Mouse (Mus musculus) hindbrain, embryonic 14.5 days (tissue): ENCODE data around the gene Gramd1b. TPM values are rescaled to one million over a fixed set of nuclear protein-coding genes. Genes with fewer than 3 reads are reported as not detected.

Source experiments
- ATAC-seq: fragments of 200-750 bp; cut with Nextera tagmentation; 2 replicates; pipeline ENCODE4 v1.8.0; 2017; ENCODE audit warnings: moderate number of reproducible peaks, mild to moderate bottlenecking, moderate TSS enrichment, moderate library complexity; ENCODE audit not compliant: low FRiP score
- DNase-seq: peaks from one replicate; pipeline ENCODE4 v3.0.0-alpha.2; 2015; ENCODE audit warnings: low spot score
- H3K27ac ChIP-seq: fragments of 300-500 bp; sonication (generic); 2 replicates; pipeline ENCODE4 v1.5.1; 2014; ENCODE audit warnings: mild to moderate bottlenecking, moderate library complexity
- H3K27me3 ChIP-seq: fragments of 300-500 bp; sonication (generic); 2 replicates; pipeline ENCODE4 v1.6.1; 2014; ENCODE audit warnings: mild to moderate bottlenecking, low read length, mixed read lengths; ENCODE audit not compliant: control insufficient read depth, insufficient read depth
- H3K36me3 ChIP-seq: fragments of 300-500 bp; sonication (generic); replicated peaks from 2 replicates; pipeline ENCODE4 v1.6.1; 2014; ENCODE audit not compliant: control insufficient read depth, insufficient read depth
- H3K4me1 ChIP-seq: fragments of 300-500 bp; sonication (generic); replicated peaks from 2 replicates; pipeline ENCODE4 v1.6.1; 2014; ENCODE audit warnings: antibody characterized with exemption, low read length, mixed read lengths; ENCODE audit not compliant: control insufficient read depth, insufficient read depth
- H3K4me2 ChIP-seq: fragments of 300-500 bp; sonication (generic); replicated peaks from 2 replicates; pipeline ENCODE4 v1.6.1; 2014; ENCODE audit warnings: mild to moderate bottlenecking, moderate library complexity
- H3K4me3 ChIP-seq: fragments of 300-500 bp; sonication (generic); replicated peaks from 2 replicates; pipeline ENCODE4 v1.5.1; 2014; ENCODE audit warnings: mild to moderate bottlenecking, low read length
- H3K9ac ChIP-seq: fragments of 300-500 bp; sonication (generic); 2 replicates; pipeline ENCODE4 v1.6.1; 2014
- H3K9me3 ChIP-seq: fragments of 300-500 bp; sonication (generic); 2 replicates; pipeline ENCODE4 v1.6.1; 2016; ENCODE audit warnings: low read length; ENCODE audit not compliant: control insufficient read depth
- WGBS: fragments of 180-500 bp; shearing (Covaris S2); extraction: QIAGEN DNeasy Blood & Tissue Kit; methylation state at CpG from one replicate; pipeline ENCODE4 v1.1.7; 2014; 5-methylcytosine and 5-hydroxymethylcytosine counted together
- polyA plus RNA-seq: library from polyadenylated mRNA; unstranded; fragments of >200 nt; fragmentation: Nextera tagmentation; extraction: Ambion mirVana; gene quantifications from 2 replicates; pipeline ENCODE4 v1.2.1, GENCODE M21; 2014

Gramd1b gene
- polyA plus RNA-seq, 1 experiment from 2014 or later = 15.1 TPM

DNA sequence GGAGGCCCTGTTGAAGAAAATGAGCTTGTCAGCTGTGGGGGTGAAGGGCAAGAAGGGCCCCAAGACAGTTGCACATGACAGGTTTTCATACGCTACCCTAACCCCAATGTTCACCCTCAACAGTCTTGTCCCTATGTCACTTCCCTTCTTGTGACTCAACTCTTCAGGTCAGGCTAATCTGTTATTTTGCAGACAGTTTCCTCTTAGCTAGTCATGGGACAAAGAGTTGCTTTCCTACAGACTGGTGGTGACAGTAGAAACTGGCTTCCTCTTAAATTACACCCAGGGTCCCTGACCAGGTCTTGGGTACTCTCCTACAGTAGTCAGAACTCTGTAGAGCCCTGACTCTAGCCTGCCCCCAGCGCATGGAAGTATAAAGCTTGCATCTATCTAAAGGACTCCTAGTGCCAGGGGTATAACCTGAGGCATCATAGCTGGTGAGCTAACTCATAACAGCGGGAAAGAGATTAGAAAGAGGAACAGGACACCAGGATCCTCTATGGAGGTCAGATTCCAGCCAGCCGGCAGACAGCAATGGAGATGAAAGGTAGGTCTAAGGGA is 206.9 kb downstream of the Gramd1b start:
- no peak for DNase-seq
- no peaks in the 10 kb centered on the region for H3K4me1 ChIP-seq
- ATAC-seq = no peak
- H3K9me3 ChIP-seq = no peaks in the 10 kb centered on the region
- H3K36me3 ChIP-seq = peaks cover 54% of the 10 kb centered on the region
- no peak overlapping the region for H3K9ac ChIP-seq
- WGBS = 94% methylated on average over 4 of the region's 4 CpGs
- no peak overlapping the region for H3K27ac ChIP-seq
- H3K4me3 ChIP-seq = no peak overlapping the region
- no peak overlapping the region for H3K4me2 ChIP-seq
- H3K27me3 ChIP-seq = no peaks in the 10 kb centered on the region

DNA sequence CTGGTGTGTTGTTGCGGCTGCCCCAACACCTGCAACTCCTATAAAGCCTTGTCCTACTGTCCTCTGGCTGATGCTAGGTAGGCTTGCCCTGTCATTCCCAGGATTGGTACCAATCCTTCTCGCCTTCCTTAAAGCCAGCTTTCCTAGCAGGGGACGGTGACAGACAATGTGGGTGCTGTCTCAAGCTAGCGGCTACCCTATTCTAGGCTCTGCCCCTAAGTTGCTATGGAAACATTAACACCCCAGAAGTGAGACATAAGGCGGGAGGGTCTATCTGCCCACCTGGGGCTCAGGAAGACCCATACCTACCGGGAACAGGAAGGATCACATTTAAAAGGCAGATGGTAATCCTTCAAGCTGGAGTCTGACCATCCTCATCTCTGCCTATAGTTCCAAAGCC is 207.4 kb downstream of the Gramd1b start:
- no peaks in the 10 kb centered on the region for H3K27me3 ChIP-seq
- 85% methylated on average over 6 of the region's 6 CpGs for WGBS
- H3K27ac ChIP-seq = no peak overlapping the region
- no peak for ATAC-seq
- peaks cover 58% of the 10 kb centered on the region for H3K36me3 ChIP-seq
- no peak overlapping the region for H3K4me2 ChIP-seq
- H3K9ac ChIP-seq = no peak overlapping the region
- H3K9me3 ChIP-seq = no peaks in the 10 kb centered on the region
- DNase-seq = no peak
- no peaks in the 10 kb centered on the region for H3K4me1 ChIP-seq
- H3K4me3 ChIP-seq = no peak overlapping the region

DNA sequence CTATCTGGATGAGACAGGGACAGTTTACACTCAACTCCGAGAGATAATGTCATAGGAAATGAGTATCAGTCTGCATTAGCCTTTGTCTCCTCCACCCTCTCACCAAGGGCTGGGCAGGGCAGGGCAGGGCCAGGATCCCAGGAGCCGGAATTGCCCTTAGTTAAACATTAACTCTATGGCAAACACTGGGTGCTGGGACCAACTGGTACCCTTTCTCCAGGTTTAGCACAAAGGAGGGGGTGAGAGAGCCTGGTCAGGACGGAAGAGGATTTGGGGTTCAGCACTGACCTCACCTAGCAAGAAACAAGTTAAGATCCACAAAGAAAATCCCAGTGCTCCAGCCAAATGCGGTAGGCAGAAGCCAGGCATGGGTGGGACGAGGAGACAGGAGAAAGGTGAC is 208.0 kb downstream of the Gramd1b start:
- no peaks in the 10 kb centered on the region for H3K9me3 ChIP-seq
- H3K27ac ChIP-seq = no peak overlapping the region
- ATAC-seq (no peak), DNase-seq (no peak)
- H3K9ac ChIP-seq = no peak overlapping the region
- no peak overlapping the region for H3K4me3 ChIP-seq
- no peak overlapping the region for H3K4me2 ChIP-seq
- H3K36me3 ChIP-seq = peaks cover 52% of the 10 kb centered on the region
- H3K4me1 ChIP-seq = no peaks in the 10 kb centered on the region
- 82% methylated on average over 5 of the region's 5 CpGs for WGBS
- no peaks in the 10 kb centered on the region for H3K27me3 ChIP-seq

DNA sequence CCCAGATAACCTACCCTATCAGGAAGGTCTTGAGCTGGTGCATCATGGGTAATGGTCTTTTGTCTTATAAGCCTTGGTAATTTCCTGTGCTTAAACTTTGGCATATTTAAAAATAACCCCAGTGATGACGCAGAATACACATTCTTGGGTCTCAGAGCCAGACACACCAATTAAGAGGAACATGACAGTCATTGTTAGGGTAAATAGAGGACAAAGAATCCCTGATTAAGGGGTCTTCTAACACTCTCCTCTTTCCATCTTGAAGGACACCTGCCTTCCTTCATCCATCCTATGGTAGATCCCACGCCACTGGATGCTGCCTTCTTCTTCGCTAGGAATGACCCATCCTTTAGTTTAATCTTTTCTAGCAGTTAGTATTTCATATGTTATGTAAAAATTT is 208.8 kb downstream of the Gramd1b start:
- ATAC-seq = no peak
- Histone ChIP-seq H3K9me3 (no peaks in the 10 kb centered on the region), H3K9ac (no peak overlapping the region)

DNA sequence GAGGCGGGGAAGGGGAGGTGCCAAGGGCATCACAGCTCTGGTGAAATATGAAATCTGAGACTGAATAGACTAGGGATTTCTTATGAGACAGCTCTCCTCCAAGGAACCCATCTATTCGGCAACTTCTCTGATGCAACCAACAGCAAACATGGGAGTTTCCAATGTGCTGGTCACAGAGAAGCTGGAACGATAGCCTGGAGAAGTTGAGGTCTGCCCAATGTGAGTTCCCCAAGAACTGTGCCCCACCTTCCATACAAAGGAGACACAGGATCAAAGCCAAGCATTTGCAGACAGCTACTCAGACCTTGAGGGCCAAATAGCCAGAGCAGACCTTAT is 209.5 kb downstream of the Gramd1b start:
- Histone ChIP-seq H3K9me3 (no peaks in the 10 kb centered on the region), H3K4me3 (no peak overlapping the region), H3K36me3 (peaks cover 48% of the 10 kb centered on the region), H3K27ac (no peak overlapping the region), H3K27me3 (no peaks in the 10 kb centered on the region), H3K9ac (no peak overlapping the region), H3K4me1 (no peaks in the 10 kb centered on the region), H3K4me2 (no peak overlapping the region)
- DNase-seq = no peak
- 81% methylated on average over 3 of the region's 3 CpGs for WGBS
- no peak for ATAC-seq

More for the DNA sequence above, 208.8 kb downstream of the Gramd1b start:
- Histone ChIP-seq H3K4me2 (no peak overlapping the region), H3K4me3 (no peak overlapping the region), H3K27me3 (no peaks in the 10 kb centered on the region), H3K27ac (no peak overlapping the region), H3K36me3 (peaks cover 48% of the 10 kb centered on the region), H3K4me1 (no peaks in the 10 kb centered on the region)
- no peak for DNase-seq
- WGBS = 93% methylated on average over 3 of the region's 3 CpGs

DNA sequence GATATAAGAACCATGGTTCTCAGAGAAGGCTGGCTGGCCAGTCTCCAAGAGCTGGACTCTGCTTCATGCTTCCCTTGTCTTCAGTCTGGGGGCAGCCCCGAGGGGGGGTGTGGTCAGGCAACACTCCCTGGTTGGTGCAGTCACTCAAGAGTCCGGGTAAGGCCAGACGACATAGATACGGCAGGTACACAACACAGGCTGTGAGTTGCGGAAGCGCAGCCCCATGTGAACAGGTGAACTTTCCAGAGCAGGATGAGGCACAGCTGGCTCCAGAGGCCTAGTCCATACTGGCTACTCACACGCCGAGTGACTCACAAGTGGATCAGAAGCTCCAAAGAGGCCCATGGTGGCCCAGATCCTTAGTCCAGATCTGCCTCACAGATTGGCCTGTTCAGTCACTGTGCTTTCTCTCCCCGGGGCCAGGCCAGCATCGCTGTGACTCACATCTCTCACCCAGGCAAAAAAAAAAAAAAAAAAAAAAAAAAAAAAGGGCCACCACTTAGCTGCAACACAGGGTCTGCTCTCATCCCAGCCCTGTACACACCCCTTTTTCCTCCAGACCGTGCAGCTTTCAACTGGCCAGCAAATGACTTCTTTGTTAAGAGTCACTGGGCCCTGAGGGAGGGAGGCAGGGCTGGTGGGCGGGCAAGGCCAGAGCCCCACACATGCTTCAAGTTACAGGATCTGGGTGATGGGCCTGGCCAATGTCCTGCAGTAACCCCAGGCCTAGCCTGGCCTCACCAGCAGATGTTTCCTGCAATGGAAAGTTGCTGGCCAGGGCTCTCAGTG is 210.1 kb downstream of the Gramd1b start:
- WGBS = 55% methylated on average over 12 of the region's 12 CpGs
- Histone ChIP-seq H3K4me3 (no peak overlapping the region), H3K9me3 (no peaks in the 10 kb centered on the region), H3K4me1 (no peaks in the 10 kb centered on the region), H3K9ac (no peak overlapping the region), H3K27ac (peak overlapping the region; percentile 47; the same call in 1 of the 2 replicates), H3K36me3 (peaks cover 47% of the 10 kb centered on the region), H3K4me2 (no peak overlapping the region), H3K27me3 (no peaks in the 10 kb centered on the region)
- ATAC-seq = peak; percentile 68; the same call in 1 of the 2 replicates
- no peak for DNase-seq

DNA sequence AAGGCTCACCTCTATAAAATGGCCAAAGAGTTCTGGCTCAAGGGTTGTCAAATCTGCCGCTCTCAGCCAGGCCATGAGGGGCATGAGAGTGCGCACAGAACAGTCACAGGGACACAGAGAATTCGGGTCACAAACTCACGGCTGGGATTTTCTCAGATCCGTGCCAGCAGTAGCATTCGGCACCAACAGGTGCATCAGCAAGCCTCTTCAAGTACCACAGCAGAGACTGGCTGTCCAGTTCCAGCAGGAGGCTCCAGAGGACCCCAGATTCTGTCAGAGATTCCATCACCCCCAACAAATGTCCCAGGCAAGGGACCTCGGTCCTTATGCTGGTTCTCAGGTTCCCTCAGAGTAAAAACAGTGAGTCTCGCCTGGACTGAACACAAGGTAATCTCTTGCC is 210.8 kb downstream of the Gramd1b start:
- DNase-seq (no peak), ATAC-seq (no peak)
- Histone ChIP-seq H3K27ac (peak overlapping the region; percentile 47; the same call in 1 of the 2 replicates), H3K4me1 (no peaks in the 10 kb centered on the region), H3K9me3 (no peaks in the 10 kb centered on the region), H3K36me3 (peaks cover 47% of the 10 kb centered on the region), H3K4me2 (no peak overlapping the region), H3K4me3 (no peak overlapping the region; the same call in 1 of the 2 replicates), H3K9ac (no peak overlapping the region), H3K27me3 (no peaks in the 10 kb centered on the region)
- 90% methylated on average over 8 of the region's 8 CpGs for WGBS

DNA sequence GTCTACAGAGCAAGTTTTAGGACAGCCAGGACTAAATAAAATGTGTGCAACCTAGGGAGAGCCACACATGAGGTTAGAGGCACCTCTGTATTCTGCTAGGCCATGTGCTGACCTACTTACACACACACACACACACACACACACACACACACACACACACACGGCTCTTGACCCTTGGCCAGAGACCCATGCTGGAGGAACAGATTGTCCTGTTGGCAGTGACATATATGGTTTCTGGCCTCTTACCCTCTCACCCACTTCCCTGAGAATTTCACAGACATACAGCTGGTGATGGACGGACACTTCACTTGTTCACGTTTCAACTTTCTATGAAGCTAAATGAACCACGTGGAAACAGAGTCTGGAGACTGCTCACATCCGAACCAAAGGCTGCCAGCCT is 212.4 kb downstream of the Gramd1b start:
- no peak overlapping the region for H3K27ac ChIP-seq
- WGBS = 88% methylated on average over 5 of the region's 5 CpGs
- DNase-seq (no peak), ATAC-seq (no peak)
- no peak overlapping the region for H3K9ac ChIP-seq
- no peaks in the 10 kb centered on the region for H3K27me3 ChIP-seq
- no peaks in the 10 kb centered on the region for H3K4me1 ChIP-seq
- no peaks in the 10 kb centered on the region for H3K9me3 ChIP-seq
- no peak overlapping the region for H3K4me2 ChIP-seq
- H3K36me3 ChIP-seq = peaks cover 55% of the 10 kb centered on the region
- H3K4me3 ChIP-seq = no peak overlapping the region

DNA sequence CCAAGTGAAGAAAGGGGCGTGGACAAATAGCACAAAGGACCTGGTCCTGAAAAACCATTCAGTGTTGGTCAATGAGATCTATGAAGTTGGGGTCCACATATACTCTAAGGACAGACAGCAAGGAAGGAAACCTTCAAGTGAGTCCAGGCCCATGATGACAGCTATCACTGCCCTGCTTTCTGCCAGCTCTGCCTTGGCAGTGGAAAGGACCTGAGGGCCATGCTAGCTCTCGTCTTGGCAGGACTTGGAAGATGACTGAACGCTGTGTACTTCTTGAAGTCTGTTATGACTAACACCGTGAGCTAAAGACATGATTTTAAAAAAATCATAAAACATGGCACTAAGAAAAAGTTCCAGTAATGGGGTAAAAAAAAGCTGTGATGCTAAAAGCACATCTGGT is 213.4 kb downstream of the Gramd1b start:
- H3K4me2 ChIP-seq = no peak overlapping the region
- H3K4me3 ChIP-seq = no peak overlapping the region
- H3K27ac ChIP-seq = no peak overlapping the region
- 96% methylated on average over 4 of the region's 4 CpGs for WGBS
- H3K9me3 ChIP-seq = no peaks in the 10 kb centered on the region
- no peak for ATAC-seq
- H3K9ac ChIP-seq = no peak overlapping the region
- H3K36me3 ChIP-seq = peaks cover 61% of the 10 kb centered on the region
- no peak for DNase-seq
- H3K27me3 ChIP-seq = no peaks in the 10 kb centered on the region
- no peaks in the 10 kb centered on the region for H3K4me1 ChIP-seq
